Mouse (Mus musculus): ENCODE measurements around the gene Nme2. TPM values are rescaled to one million over a fixed set of nuclear protein-coding genes. Genes with fewer than 3 reads are reported as not detected.

The Nme2 gene
- polyA plus RNA-seq, 1 experiment, result 1,152 TPM

DNA sequence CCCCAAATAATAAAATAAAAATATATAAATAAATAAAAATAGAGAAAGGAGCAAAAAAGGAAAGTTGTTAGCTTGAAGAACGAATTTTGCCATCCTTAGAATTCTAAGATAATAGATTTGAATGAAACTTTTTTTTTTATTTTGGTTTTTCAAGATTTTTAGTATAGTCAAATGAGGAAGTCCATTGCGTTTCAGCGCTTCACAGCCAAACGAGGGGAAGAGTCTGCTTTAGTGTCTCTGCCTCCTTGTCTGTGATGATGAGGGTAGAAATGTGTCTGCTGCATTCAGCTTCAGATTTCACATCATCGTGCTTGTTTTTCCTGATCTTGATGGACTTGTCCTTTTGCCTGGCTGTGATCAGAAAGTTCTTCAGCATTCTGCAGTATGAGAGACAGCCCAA lies 29.2 kb upstream of the Nme2 start:
- H3K79me2 ChIP-seq (ENCODE audit: control insufficient read depth, insufficient read depth), result no peaks in the 10 kb centered on the region
- H3K36me3 ChIP-seq (ENCODE audit: control insufficient read depth, insufficient read depth), result no peaks in the 10 kb centered on the region
- no peak overlapping the region for H3K4me2 ChIP-seq (ENCODE audit: low read depth)
- no peak overlapping the region for H3K4me3 ChIP-seq
- TF ChIP-seq TCF3 (IDR thresholded peaks at IDR 0.05; ENCODE audit: insufficient read length, low read depth) (no peak), CEBPB (IDR thresholded peaks at IDR 0.05; ENCODE audit: insufficient read depth, poor library complexity, severe bottlenecking) (no peak), MYOG (IDR thresholded peaks at IDR 0.05; ENCODE audit: control insufficient read depth in 1 of 3, insufficient read depth in 1 of 3, insufficient read length in 2 of 3, low read depth in 2 of 3) (no peak), E2F4 (IDR thresholded peaks at IDR 0.05; ENCODE audit: insufficient read depth) (no peak), SRF (IDR thresholded peaks at IDR 0.05; ENCODE audit: control insufficient read depth, insufficient read length, low read depth) (no peak), USF1 (IDR thresholded peaks at IDR 0.05; ENCODE audit: low read depth) (no peak), MAX (IDR thresholded peaks at IDR 0.05; ENCODE audit: low read depth) (no peak), REST (IDR thresholded peaks at IDR 0.05; ENCODE audit: insufficient read depth, insufficient read length) (no peak), MYOD1 (IDR thresholded peaks at IDR 0.05; ENCODE audit: control insufficient read depth in 1 of 3, insufficient read length in 2 of 3, low read depth in 2 of 3) (no peak), POLR2AphosphoS2 (IDR thresholded peaks at IDR 0.05; ENCODE audit: insufficient read length, low read depth) (no peak), TCF12 (IDR thresholded peaks at IDR 0.05; ENCODE audit: insufficient read depth, poor library complexity, severe bottlenecking) (no peak), POLR2A (IDR thresholded peaks at IDR 0.05; ENCODE audit: insufficient read length, low read depth) (no peak)
- H3ac ChIP-seq (ENCODE audit: control insufficient read depth, insufficient read length), result no peak overlapping the region
- no peaks in the 10 kb centered on the region for H3K27me3 ChIP-seq (ENCODE audit: control insufficient read depth, insufficient read depth, insufficient read length)

DNA sequence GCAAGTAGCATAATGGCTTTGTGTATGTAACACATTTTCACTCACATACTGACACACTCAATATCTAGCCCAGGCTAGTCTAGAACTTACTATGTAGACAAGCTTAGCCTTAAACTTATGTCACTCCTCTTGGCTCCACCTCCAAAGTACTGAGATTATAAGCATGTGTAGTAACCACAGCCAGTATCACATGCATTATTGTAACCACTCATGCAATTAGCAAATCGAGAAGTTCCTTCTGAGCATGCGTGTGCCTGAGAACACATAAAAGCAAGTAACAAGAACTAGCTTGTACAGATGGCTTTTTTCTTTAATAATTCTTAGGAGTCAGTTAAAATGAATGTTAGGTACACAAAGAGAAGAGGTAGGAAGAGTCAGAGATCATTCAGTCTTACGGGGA lies 28.6 kb upstream of the Nme2 start:
- Histone ChIP-seq H3K4me3 (no peak overlapping the region), H3K27me3 (ENCODE audit: control insufficient read depth, insufficient read depth, insufficient read length) (no peaks in the 10 kb centered on the region), H3K36me3 (ENCODE audit: control insufficient read depth, insufficient read depth) (no peaks in the 10 kb centered on the region), H3K4me2 (ENCODE audit: low read depth) (no peak overlapping the region), H3K79me2 (ENCODE audit: control insufficient read depth, insufficient read depth) (no peaks in the 10 kb centered on the region), H3ac (ENCODE audit: control insufficient read depth, insufficient read length) (no peak overlapping the region)
- TF ChIP-seq REST (IDR thresholded peaks at IDR 0.05; ENCODE audit: insufficient read depth, insufficient read length) (no peak), TCF12 (IDR thresholded peaks at IDR 0.05; ENCODE audit: insufficient read depth, poor library complexity, severe bottlenecking) (no peak), MAX (IDR thresholded peaks at IDR 0.05; ENCODE audit: low read depth) (no peak), CEBPB (IDR thresholded peaks at IDR 0.05; ENCODE audit: insufficient read depth, poor library complexity, severe bottlenecking) (no peak), MYOG (IDR thresholded peaks at IDR 0.05; ENCODE audit: control insufficient read depth in 1 of 3, insufficient read depth in 1 of 3, insufficient read length in 2 of 3, low read depth in 2 of 3) (no peak), USF1 (IDR thresholded peaks at IDR 0.05; ENCODE audit: low read depth) (no peak), POLR2A (IDR thresholded peaks at IDR 0.05; ENCODE audit: insufficient read length, low read depth) (no peak), MYOD1 (IDR thresholded peaks at IDR 0.05; ENCODE audit: control insufficient read depth in 1 of 3, insufficient read length in 2 of 3, low read depth in 2 of 3) (no peak), POLR2AphosphoS2 (IDR thresholded peaks at IDR 0.05; ENCODE audit: insufficient read length, low read depth) (no peak), E2F4 (IDR thresholded peaks at IDR 0.05; ENCODE audit: insufficient read depth) (no peak), SRF (IDR thresholded peaks at IDR 0.05; ENCODE audit: control insufficient read depth, insufficient read length, low read depth) (no peak), TCF3 (IDR thresholded peaks at IDR 0.05; ENCODE audit: insufficient read length, low read depth) (no peak)

DNA sequence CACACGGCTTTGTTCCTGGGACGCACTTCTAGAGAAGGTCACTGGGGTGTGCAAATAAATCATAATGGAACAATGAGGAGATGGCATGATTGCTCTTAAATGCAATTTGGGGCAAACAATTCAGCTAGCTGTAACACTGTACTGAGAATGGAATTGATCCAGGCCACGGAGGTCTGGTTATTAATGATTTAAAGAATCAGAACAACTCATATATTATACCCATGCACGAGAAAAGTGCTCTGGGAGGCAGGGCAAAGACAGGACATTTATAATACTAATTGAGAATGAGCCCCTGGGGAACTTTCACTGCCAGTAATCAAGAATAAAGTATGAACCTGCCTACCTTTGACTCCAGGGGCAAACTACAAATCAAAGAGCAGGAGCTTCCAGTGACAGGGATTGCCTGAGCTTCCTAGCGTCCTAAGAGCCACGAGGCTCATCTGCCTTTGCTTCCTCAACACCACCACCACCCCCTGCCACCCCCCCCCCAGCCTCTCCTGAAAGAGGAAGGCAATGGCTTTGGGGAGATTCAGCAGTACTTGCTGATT lies 23.5 kb upstream of the Nme2 start:
- no peak for TF ChIP-seq REST (IDR thresholded peaks at IDR 0.05; ENCODE audit: insufficient read depth, insufficient read length)
- no peak for TF ChIP-seq USF1 (IDR thresholded peaks at IDR 0.05; ENCODE audit: low read depth)
- TF ChIP-seq MAX (IDR thresholded peaks at IDR 0.05; ENCODE audit: low read depth), result no peak
- TF ChIP-seq POLR2AphosphoS2 (IDR thresholded peaks at IDR 0.05; ENCODE audit: insufficient read length, low read depth), result no peak
- TF ChIP-seq CEBPB (IDR thresholded peaks at IDR 0.05; ENCODE audit: insufficient read depth, poor library complexity, severe bottlenecking), result no peak
- no peak for TF ChIP-seq TCF12 (IDR thresholded peaks at IDR 0.05; ENCODE audit: insufficient read depth, poor library complexity, severe bottlenecking)
- TF ChIP-seq MYOD1 (IDR thresholded peaks at IDR 0.05; ENCODE audit: control insufficient read depth in 1 of 3, insufficient read length in 2 of 3, low read depth in 2 of 3), result no peak
- TF ChIP-seq E2F4 (IDR thresholded peaks at IDR 0.05; ENCODE audit: insufficient read depth), result no peak
- no peak for TF ChIP-seq POLR2A (IDR thresholded peaks at IDR 0.05; ENCODE audit: insufficient read length, low read depth)
- no peak for TF ChIP-seq MYOG (IDR thresholded peaks at IDR 0.05; ENCODE audit: control insufficient read depth in 1 of 3, insufficient read depth in 1 of 3, insufficient read length in 2 of 3, low read depth in 2 of 3)
- TF ChIP-seq SRF (IDR thresholded peaks at IDR 0.05; ENCODE audit: control insufficient read depth, insufficient read length, low read depth), result no peak
- no peak for TF ChIP-seq TCF3 (IDR thresholded peaks at IDR 0.05; ENCODE audit: insufficient read length, low read depth)
- Histone ChIP-seq H3ac (ENCODE audit: control insufficient read depth, insufficient read length) (no peak overlapping the region), H3K36me3 (ENCODE audit: control insufficient read depth, insufficient read depth) (no peaks in the 10 kb centered on the region), H3K27me3 (ENCODE audit: control insufficient read depth, insufficient read depth, insufficient read length) (no peaks in the 10 kb centered on the region), H3K79me2 (ENCODE audit: control insufficient read depth, insufficient read depth) (no peaks in the 10 kb centered on the region), H3K4me2 (ENCODE audit: low read depth) (no peak overlapping the region), H3K4me3 (no peak overlapping the region)

DNA sequence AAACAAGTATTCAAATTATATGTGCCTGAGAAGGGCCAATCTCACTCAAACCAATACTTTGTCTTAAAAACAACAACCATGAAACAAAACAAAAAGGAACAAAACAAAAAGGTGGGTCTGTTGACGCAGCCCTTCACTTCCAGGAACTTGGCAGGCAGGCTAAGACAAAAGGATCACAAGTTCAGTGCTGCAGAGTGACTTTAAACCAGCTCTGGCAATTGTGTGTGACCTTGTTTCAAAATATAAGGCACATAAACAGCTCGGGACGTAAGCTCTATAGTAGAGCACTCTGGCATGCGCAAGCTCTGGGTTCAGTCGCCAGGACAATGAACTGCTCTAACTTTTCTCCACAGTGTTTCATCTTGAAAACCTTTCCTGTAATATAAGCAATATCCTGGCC lies 16.9 kb upstream of the Nme2 start:
- no peak for TF ChIP-seq SRF (IDR thresholded peaks at IDR 0.05; ENCODE audit: control insufficient read depth, insufficient read length, low read depth)
- TF ChIP-seq REST (IDR thresholded peaks at IDR 0.05; ENCODE audit: insufficient read depth, insufficient read length), result no peak
- TF ChIP-seq TCF12 (IDR thresholded peaks at IDR 0.05; ENCODE audit: insufficient read depth, poor library complexity, severe bottlenecking), result no peak
- TF ChIP-seq MYOD1 (IDR thresholded peaks at IDR 0.05; ENCODE audit: control insufficient read depth in 1 of 3, insufficient read length in 2 of 3, low read depth in 2 of 3), result no peak
- TF ChIP-seq E2F4 (IDR thresholded peaks at IDR 0.05; ENCODE audit: insufficient read depth), result no peak
- TF ChIP-seq POLR2AphosphoS2 (IDR thresholded peaks at IDR 0.05; ENCODE audit: insufficient read length, low read depth), result no peak
- no peak for TF ChIP-seq CEBPB (IDR thresholded peaks at IDR 0.05; ENCODE audit: insufficient read depth, poor library complexity, severe bottlenecking)
- TF ChIP-seq POLR2A (IDR thresholded peaks at IDR 0.05; ENCODE audit: insufficient read length, low read depth), result no peak
- TF ChIP-seq TCF3 (IDR thresholded peaks at IDR 0.05; ENCODE audit: insufficient read length, low read depth), result no peak
- no peak for TF ChIP-seq MYOG (IDR thresholded peaks at IDR 0.05; ENCODE audit: control insufficient read depth in 1 of 3, insufficient read depth in 1 of 3, insufficient read length in 2 of 3, low read depth in 2 of 3)
- no peak for TF ChIP-seq USF1 (IDR thresholded peaks at IDR 0.05; ENCODE audit: low read depth)
- no peak for TF ChIP-seq MAX (IDR thresholded peaks at IDR 0.05; ENCODE audit: low read depth)
- H3K4me3 ChIP-seq, result no peak overlapping the region
- no peak overlapping the region for H3K4me2 ChIP-seq (ENCODE audit: low read depth)
- no peaks in the 10 kb centered on the region for H3K36me3 ChIP-seq (ENCODE audit: control insufficient read depth, insufficient read depth)
- H3K27me3 ChIP-seq (ENCODE audit: control insufficient read depth, insufficient read depth, insufficient read length), result no peaks in the 10 kb centered on the region
- no peak overlapping the region for H3ac ChIP-seq (ENCODE audit: control insufficient read depth, insufficient read length)
- H3K79me2 ChIP-seq (ENCODE audit: control insufficient read depth, insufficient read depth), result peaks cover 1% of the 10 kb centered on the region

Measured in myocyte (in vitro differentiated cells).